Mouse (Mus musculus): ENCODE results near the gene Yap1.

DNA sequence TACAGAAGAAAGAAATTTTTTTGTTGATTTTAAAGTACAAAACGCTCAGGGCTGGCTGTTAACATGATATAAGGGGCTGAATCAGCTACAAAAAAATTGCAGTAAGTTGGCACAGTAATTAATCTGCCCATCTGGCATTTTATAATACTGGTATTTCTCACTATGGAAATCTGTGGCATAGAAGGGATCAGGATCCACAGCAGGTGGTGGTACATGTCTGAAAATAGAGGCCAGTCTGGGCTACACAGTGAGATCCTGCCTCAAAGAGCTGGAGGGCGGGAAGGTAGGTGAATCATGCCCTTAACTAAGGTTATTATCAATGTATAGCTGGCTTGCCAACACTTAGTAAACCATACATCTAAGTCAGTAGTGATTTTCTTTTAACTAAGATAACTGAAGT, 47.0 kb downstream of the Yap1 start:
- no peak for TF ChIP-seq CTCF (IDR thresholded peaks at IDR 0.05; ENCODE audit: borderline replicate concordance, extremely low read depth, insufficient read depth, insufficient read length)
- TF ChIP-seq POLR2A (IDR thresholded peaks at IDR 0.05; ENCODE audit: borderline replicate concordance, extremely low read depth, insufficient read depth, insufficient read length, poor library complexity, severe bottlenecking) = no peak

All from brain, embryonic 14.5 days (tissue).